Mouse (Mus musculus): ENCODE measurements at regions not wholly inside any gene's neighbourhood (a gene's known extent, or its start where the extent isn't known, plus 50 kb on each side); places are given as distances from the start of the nearest gene placed in this dataset.
"Not testable (repeated sequence)": the region's sequence is repeated elsewhere in the genome, so short reads cannot be mapped to it uniquely, and the experiment has no call there.

DNA sequence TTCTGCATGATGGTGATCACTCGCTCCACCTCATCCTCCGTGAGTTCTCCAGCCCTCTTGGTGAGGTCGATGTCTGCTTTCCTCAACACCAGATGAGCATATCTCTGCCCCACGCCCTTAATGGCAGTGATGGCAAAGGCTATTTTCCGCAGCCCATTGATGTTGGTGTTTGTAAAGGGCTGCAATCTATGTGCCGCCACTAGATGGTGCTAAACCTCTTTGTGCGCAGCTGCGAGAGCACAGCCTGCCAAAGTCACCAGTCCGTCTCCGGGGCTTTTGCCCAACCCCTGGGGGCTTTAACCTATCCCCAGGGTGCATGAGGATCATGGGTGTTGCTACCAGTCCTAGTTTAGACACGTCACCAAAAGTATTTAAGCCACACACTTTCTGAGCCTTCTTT, 140.9 kb upstream of the Cts3 start:
- 23% methylated on average over 11 of the region's 11 CpGs for WGBS
- H3K9me3 ChIP-seq = peaks cover 49% of the 10 kb centered on the region
- H3K27ac ChIP-seq; H3K4me1 ChIP-seq (replicated peaks); DNase-seq (ENCODE audit: low spot score); H3K27me3 ChIP-seq (ENCODE audit: insufficient read depth, poor library complexity, severe bottlenecking); H3K36me3 ChIP-seq; H3K4me3 ChIP-seq: not testable (repeated sequence)

DNA sequence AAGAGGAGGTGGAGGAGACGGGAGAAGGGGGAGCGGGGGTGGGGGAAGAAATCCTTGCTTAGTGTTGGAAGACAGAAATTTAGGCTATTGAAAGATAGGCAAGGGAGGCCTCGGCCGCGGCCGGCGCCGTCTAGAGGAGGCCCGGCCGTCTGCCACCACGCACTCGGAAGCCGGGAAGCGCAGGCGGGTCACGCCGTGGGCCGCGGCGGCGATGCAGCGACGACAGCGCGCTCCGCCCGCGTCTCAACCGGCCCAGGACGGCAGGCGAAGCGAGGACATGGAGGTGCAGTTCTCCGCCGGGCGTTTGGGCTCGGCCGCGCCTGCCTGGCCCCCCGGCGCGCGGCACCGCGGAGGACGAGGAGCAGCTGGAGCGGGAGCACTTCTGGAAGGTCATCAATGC, 95.8 kb upstream of the Cts3 start:
- no peak overlapping the region for H3K27ac ChIP-seq
- no peaks in the 10 kb centered on the region for H3K36me3 ChIP-seq
- H3K9me3 ChIP-seq = peaks cover 28% of the 10 kb centered on the region
- H3K27me3 ChIP-seq (ENCODE audit: insufficient read depth, poor library complexity, severe bottlenecking) = no peaks in the 10 kb centered on the region
- H3K4me1 ChIP-seq (replicated peaks) = no peaks in the 10 kb centered on the region
- no peak for DNase-seq (ENCODE audit: low spot score)
- WGBS = 14% methylated on average over 46 of the region's 46 CpGs
- H3K4me3 ChIP-seq = 0 out of 2 replicates have a peak overlapping the region, but pooled peaks have one; percentile 13

Data from hindbrain, embryonic 10.5 days (tissue).